Mouse (Mus musculus): ENCODE measurements at regions not wholly inside any gene's neighbourhood (a gene's known extent, or its start where the extent isn't known, plus 50 kb on each side); places are given as distances from the start of the nearest gene placed in this dataset.

- TF ChIP-seq MAFK (IDR thresholded peaks at IDR 0.05; ENCODE audit: insufficient read depth, low read depth, low read length) = no peak
- TF ChIP-seq ZNF384 (IDR thresholded peaks at IDR 0.05; ENCODE audit: low read depth, low read length) = no peak
These were observed 177.3 kb upstream of the Pum3 start for GRCm38 (mm10) chr19:27606933-27607332.
